Mouse (Mus musculus): ENCODE measurements around the gene Fcamr.

Gene Fcamr

DNA sequence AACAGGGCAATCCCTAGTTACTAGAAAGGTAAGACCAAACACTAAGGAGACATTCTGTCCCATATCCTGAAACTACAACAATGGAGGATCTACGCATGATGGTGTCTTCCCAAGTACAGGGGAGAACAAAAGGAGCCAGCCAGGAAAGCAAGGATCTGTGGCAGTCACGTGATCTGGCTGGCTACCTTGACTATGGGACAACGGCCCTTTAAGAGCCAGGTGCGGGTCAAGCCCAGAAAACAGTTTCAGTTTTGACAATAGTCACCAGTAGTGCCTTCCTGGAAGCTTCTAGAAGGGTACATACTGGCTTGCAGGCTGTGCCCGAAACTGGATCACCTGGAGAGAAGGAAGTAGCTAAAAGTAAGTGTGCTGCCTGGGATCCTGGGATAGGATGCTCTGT is 25.7 kb downstream of the Fcamr start, which contains the start of gene Pigr:
TSS of gene Pigr (plus strand) at position 237 of the 400 bp plus-strand sequence.
- TF ChIP-seq GATA4 (IDR thresholded peaks at IDR 0.05; ENCODE audit: insufficient replicate concordance, low read length): no peak

DNA sequence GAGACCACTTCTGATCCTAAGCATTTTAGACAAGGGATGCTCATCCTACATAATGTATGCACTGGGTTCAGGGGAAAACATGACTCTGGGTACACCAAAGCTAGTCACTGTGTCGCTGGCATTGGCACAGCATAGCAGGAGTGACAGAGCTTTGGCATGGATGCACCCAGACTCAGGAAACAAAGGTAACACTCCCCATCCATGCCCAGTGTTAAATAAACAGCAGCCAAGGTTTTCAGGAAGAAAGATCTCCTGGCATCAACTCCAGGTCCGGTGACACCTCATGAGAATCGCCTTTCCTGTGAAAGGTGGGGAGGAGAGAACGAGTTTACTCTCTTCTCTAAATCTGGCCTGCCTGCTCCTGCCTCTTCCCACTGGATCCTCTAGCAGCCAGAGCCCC is 28.0 kb downstream of the Fcamr start:
- TF ChIP-seq GATA4 (IDR thresholded peaks at IDR 0.05; ENCODE audit: insufficient replicate concordance, low read length): no peak

DNA sequence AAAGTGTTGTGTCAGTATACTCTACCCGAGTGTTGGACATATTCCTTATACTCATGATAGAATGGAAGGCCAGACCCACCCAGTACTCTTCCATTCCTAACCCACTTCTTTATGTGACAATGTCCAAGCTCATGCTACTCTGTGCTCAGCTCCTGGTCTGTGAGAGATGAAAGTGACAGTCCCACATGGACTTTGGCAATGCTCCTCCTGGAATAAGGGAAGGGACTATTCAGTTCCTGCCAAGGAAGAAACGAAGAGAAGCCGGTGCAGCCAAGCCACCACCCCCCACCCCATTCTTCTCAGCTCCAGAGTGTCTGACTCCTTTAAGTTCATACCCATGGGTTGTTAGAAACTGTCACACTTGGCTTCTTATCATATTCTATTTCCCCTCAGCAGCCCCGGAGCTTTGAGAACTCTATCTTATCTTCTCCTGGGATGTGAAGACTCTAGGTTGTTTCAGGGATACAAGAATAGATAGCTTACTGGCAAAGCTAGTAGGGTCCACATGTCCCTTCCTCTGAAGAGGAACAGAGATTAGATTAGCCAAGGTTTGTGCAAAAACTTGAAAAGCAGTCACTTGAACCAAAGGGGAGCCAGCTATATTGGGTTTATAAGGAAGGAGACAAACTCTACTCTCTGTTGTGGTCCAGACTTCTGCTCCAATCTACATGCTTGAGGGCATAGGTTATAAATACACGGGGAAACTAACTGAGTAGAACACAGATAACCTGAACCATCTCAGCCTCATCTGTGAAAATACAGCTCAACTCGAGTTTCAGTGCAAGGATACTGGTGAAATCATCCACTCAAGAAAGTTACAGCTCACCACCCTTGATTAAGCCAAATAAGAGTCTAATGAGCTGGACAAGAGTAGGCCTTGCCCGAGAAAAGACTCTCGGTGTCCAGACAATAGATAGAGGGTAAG is 29.5 kb downstream of the Fcamr start:
- TF ChIP-seq GATA4 (IDR thresholded peaks at IDR 0.05; ENCODE audit: insufficient replicate concordance, low read length): no peak

DNA sequence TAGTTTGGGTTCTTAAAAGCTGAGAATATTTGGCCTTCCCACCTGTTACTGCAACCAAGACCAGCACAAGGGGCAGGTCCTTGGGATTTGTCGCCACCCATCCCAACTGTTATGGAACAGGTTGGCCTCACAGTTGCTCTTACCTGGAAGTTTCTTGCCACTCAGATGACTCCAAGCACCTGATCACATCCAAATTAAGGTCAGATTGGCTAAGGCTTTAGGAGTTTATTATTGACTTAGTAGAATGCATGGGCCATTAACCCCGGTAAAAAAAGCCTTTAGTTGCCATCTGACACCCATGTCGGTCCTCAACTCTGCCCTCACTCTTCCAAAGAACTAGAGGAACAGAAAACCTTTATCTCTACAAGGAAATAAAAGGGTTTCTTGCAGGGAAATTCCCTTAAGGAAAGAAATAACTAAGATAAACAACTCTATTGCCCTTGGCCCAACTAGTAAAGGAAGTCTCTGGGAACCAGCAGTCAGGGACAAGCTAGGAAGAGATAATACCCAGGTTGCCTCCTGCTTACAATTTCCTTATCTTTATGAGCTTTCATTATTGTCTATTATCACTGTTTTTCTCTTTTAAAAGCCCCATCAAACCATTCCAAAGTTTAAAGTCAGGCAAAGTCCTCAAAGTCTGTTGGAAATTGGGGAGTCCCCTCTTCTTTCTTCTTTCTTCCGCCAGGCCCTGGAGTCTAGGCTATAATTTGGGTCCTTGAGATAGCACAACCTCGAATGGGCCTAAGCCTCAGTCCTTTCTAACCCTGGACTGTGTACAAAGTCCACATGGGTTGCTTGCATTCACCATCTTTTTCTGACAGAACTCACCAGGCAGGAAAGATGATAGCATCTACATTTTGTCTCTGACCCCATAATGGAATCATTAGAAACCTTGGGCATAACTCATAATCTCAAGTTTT is 31.8 kb downstream of the Fcamr start:
- TF ChIP-seq GATA4 (IDR thresholded peaks at IDR 0.05; ENCODE audit: insufficient replicate concordance, low read length): no peak

DNA sequence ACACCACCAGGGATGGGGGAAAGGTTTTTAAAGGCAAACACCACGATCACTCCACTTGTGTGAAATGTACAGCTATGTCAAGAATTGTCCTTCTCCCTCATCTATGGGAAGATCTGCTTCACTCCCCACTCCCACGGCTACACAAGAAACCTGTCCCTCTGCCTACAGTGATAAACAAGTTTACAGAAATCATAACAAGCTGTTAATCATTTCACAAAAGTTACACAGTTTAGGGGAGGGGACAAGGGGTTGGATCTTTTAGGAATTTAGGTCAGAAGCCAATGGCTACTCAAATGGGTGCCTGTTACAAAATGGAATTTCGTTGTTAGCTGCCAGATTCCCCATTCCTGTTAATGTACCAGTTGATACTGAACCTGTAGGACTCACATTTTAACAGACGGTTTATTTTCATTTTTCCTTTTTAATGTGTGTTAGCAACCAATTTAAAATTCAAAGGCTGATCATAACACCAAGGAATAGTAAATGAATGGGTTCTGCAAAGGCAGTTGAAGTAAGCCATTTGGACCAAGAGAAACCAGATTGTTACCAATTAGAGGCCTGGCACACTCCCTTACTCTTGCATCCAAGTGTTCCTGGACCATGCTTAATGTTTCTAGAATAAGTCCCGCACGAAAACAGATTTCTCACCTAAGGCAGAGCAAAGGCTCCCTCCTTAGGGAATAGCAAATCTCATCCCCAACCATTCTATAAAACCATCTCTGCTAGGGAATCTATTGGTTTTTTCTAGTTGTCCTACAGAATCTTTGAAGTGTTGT is 34.6 kb downstream of the Fcamr start:
- TF ChIP-seq GATA4 (IDR thresholded peaks at IDR 0.05; ENCODE audit: insufficient replicate concordance, low read length): no peak

DNA sequence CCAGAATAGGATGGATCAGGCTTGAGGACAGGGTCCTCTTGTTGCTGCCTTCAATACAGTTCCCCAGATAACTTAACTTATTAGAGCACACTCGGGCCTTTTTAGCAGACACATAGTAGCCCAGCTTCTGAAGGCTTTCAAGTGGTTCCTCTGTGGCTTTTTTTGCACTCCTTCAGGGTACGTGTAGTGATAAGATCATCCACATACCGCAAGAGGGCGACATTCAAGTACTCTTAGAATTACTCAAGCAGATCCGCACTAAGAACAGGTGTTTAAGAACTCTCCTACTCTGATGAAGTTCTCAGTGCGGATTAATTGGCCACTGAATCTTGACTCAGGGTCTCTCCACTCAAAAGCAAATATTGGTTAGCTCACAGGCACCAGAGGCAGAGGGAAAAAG is 37.6 kb downstream of the Fcamr start:
- no peak for TF ChIP-seq GATA4 (IDR thresholded peaks at IDR 0.05; ENCODE audit: insufficient replicate concordance, low read length)

DNA sequence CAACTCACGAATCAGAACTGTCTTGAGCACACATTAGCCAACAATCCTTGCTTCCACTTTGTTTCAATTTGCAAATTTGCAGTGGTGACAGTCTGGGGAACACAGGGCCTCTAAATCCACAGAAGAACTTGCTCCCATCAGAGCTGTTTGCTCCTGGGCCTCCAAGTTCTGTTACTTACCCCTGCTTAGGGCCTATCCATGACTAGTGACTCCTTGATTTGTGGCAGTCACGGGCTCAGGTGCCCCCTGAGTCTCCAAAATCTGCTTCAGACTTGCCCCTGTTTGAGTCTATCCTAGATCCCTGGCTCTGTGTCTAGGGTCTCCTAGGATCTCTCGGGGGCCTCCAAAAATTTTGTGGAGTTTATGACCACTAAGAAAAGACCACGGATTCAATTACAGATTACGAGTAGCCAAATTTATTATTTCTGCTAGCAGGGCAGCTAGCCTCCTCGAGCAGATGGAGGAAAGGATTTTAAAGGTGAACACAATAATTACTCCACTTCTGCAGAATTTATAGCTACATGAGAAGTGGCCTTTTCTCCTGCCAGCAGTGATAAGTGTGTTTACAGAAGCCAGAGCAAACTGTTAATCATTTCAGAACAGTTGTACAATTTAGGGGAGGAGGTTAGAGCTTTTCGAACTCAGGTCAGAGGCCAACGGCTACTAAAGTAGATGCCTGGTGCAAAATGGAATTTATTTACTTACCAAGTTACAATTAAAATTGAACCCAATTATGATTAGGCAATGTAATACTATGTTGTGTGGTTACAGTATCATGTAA is 40.1 kb downstream of the Fcamr start:
- TF ChIP-seq GATA4 (IDR thresholded peaks at IDR 0.05; ENCODE audit: insufficient replicate concordance, low read length): peak; percentile 83

DNA sequence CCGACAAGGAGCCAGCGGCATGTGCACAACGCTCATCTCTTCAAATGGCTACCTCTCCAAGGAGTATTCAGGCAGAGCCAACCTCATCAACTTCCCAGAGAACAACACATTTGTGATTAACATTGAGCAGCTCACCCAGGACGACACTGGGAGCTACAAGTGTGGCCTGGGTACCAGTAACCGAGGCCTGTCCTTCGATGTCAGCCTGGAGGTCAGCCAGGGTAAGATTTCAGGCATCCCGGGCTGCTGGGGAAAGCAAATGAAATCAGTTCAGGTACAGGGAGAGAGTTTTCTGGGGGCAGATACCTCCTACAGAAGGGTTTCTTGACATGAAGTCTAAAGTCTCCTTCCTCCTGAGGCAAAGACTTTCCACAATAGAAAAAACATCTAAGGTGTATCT is 40.9 kb downstream of the Fcamr start:
- no peak for TF ChIP-seq GATA4 (IDR thresholded peaks at IDR 0.05; ENCODE audit: insufficient replicate concordance, low read length)

DNA sequence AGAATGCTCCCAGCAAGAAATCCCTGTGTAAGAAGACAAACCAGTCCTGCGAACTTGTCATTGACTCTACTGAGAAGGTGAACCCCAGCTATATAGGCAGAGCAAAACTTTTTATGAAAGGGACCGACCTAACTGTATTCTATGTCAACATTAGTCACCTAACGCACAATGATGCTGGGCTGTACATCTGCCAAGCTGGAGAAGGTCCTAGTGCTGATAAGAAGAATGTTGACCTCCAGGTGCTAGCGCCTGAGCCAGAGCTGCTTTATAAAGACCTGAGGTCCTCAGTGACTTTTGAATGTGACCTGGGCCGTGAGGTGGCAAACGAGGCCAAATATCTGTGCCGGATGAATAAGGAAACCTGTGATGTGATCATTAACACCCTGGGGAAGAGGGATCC is 43.8 kb downstream of the Fcamr start:
- TF ChIP-seq GATA4 (IDR thresholded peaks at IDR 0.05; ENCODE audit: insufficient replicate concordance, low read length): no peak

DNA sequence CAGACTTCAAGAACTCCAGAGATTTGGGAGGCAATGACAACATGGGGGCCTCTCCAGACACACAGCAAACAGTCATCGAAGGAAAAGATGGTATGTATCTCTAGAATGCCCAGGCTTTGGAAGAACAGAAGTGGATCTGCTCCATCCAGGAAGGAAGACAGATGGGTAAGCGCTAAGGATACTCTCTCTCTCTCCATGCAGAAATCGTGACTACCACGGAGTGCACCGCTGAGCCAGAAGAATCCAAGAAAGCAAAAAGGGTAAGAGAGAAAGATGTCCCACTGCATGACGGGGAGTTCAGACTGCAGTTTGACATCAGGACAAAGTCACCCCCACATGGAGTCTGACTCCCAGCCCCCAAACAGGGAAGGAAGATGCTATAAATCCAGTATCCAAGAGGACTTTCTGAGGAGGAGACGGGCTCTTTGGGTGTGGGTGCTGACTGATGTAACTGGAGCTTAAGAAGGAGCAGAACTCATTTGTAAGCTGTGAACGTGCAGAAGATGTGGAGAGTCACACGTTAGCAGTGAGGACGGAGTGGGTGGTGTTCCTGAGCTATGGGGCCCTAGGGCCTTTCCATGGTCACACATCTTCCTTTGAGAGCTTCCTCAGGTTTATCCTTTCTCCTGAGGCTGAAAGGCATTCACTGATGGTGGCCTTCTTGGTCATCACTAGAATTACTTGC is 49.0 kb downstream of the Fcamr start:
- TF ChIP-seq GATA4 (IDR thresholded peaks at IDR 0.05; ENCODE audit: insufficient replicate concordance, low read length): no peak

DNA sequence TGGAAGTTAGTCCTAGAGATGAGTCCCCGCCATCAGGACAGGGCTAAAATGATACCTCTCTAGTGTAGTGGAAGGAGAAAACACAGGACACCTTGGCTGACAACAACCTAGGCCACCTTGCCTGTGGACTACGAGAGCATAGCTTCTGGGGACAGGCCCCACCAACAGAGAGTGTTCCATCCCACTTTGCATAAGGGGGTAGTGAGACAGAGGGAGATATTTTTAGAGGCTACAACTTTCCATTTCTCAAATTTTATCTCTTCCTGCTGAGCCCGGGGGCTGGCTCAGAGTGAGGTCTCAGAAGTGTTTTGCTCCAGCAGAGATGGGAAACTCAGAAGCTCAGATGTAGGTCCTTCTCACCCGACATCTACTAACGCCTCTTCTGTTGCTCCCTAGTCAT is 49.7 kb downstream of the Fcamr start:
- TF ChIP-seq GATA4 (IDR thresholded peaks at IDR 0.05; ENCODE audit: insufficient replicate concordance, low read length): no peak

DNA sequence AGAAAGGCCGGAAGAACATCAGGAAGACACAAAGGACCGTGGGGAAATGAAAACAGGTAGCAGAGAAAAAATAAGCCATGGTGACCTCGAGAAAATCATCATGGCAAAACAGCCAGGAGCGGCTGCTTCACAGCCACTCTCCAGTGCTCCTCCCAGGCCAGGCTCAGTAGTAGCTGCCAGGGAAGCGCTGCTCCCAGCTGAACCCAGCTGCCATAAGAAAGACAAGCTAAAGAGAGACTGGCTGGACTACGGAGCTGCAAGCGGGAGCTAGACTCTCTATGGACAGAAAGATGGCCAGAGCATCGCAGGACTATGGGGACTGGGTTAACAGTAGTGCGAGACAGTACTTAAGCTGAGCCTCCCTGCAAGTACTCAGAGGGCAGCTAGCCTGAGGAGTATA is 54.1 kb downstream of the Fcamr start:
- no peak for TF ChIP-seq GATA4 (IDR thresholded peaks at IDR 0.05; ENCODE audit: insufficient replicate concordance, low read length)

DNA sequence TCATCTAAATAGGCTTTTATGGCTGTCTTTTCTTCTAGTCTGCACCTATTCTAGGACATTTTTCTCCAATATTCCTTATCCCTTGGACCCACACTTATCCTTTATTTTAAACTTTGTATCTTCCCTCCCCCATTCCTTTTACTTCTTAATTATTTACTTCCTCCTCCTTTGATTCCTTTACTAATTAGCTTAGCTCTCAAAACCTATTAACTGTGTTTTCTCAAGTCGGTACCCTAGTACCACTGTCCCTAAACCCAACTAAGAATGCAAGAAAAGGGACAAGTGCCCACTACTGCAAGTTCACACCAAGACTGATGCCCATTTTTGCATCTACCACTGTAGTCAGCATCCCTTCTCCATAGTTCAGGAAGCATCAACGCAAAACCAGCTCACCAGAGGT is 55.0 kb downstream of the Fcamr start:
- no peak for TF ChIP-seq GATA4 (IDR thresholded peaks at IDR 0.05; ENCODE audit: insufficient replicate concordance, low read length)

DNA sequence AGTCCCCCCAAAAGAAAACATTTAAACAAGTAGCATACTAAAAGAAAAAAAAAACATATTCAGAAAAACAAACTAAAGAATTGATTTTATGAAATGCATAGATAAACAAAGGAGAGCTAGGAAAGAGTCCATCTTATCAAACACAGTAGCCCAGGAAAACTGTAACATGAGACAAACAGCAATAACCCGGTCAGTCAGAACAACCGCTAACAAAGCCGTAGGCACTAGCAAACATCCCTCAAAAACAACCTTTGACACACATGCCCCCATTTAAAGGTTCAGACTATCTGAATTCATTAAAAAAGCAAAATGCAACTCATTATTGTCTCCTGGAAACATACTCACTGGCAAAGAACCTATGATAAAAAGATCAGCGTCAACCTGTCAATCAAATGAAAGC is 56.8 kb downstream of the Fcamr start:
- no peak for TF ChIP-seq GATA4 (IDR thresholded peaks at IDR 0.05; ENCODE audit: insufficient replicate concordance, low read length)
